Mouse (Mus musculus) heart, embryonic 12.5 days (tissue): Measurements from ENCODE around the gene Cenpe. TPM values are rescaled to one million over a fixed set of nuclear protein-coding genes. Genes with fewer than 3 reads are reported as not detected.
A peak's percentile ranks its signal among the peaks of the same experiment; 100 is the strongest.

ENCODE experiments used
- ATAC-seq: fragments of 200-750 bp; cut with Nextera tagmentation; 2 replicates; pipeline ENCODE4 v1.8.0; 2017; ENCODE audit warnings: moderate TSS enrichment, moderate library complexity; ENCODE audit not compliant: insufficient number of reproducible peaks, low FRiP score
- H3K27ac ChIP-seq: fragments of 300-500 bp; sonication (generic); 2 replicates; pipeline ENCODE4 v1.5.1; 2016; ENCODE audit warnings: mild to moderate bottlenecking, moderate library complexity; ENCODE audit not compliant: poor library complexity, severe bottlenecking
- H3K27me3 ChIP-seq: fragments of 300-500 bp; sonication (generic); replicated peaks from 2 replicates; pipeline ENCODE4 v1.6.1; 2016; ENCODE audit warnings: mild to moderate bottlenecking, moderate library complexity
- H3K36me3 ChIP-seq: fragments of 300-500 bp; sonication (generic); 2 replicates; pipeline ENCODE4 v1.6.1; 2016; ENCODE audit warnings: mild to moderate bottlenecking, moderate library complexity
- H3K4me1 ChIP-seq: fragments of 300-500 bp; sonication (generic); replicated peaks from 2 replicates; pipeline ENCODE4 v1.6.1; 2016; ENCODE audit warnings: mild to moderate bottlenecking
- H3K4me2 ChIP-seq: fragments of 300-500 bp; sonication (generic); 2 replicates; pipeline ENCODE4 v1.6.1; 2016; ENCODE audit warnings: mild to moderate bottlenecking, moderate library complexity
- H3K4me3 ChIP-seq: fragments of 300-500 bp; sonication (generic); 2 replicates; pipeline ENCODE4 v1.5.1; 2016; ENCODE audit warnings: mild to moderate bottlenecking
- H3K9ac ChIP-seq: fragments of 300-500 bp; sonication (generic); 2 replicates; pipeline ENCODE4 v1.6.1; 2016; ENCODE audit warnings: mild to moderate bottlenecking, moderate library complexity
- H3K9me3 ChIP-seq: fragments of 300-500 bp; sonication (generic); replicated peaks from 2 replicates; pipeline ENCODE4 v1.6.1; 2016; ENCODE audit warnings: mild to moderate bottlenecking, moderate library complexity
- WGBS: fragments of 180-500 bp; shearing (Covaris S2); methylation state at CpG from one replicate; pipeline ENCODE4 v1.1.7; 2016; 5-methylcytosine and 5-hydroxymethylcytosine counted together
- polyA plus RNA-seq: library from polyadenylated mRNA; unstranded; fragments of >200 nt; fragmentation: Nextera tagmentation; extraction: Ambion mirVana; gene quantifications from 2 replicates; pipeline ENCODE4 v1.2.1, GENCODE M21; 2016

Cenpe gene
- polyA plus RNA-seq, 1 experiment from 2014 or later, result 21.9 TPM

DNA sequence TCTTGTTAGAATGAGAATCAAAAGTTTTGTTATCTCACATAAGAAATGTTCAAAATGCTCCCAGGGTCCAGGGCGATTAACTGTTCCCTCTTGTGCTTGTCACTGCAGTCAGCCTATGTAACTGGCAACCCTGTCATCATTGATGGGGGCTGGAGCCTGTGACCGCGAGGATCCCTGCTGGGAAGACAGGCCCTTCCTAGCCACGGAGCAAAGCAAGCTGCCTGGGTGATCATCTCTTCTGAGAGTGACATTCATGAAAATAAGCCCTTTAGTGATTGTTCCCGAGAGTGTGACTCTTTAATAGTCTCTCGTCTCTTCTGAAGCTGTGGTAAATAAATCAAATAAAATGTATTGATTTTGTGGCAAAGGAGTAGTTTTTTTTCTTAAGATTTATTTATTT is 91.7 kb downstream of the Cenpe start:
- peaks cover 9% of the 10 kb centered on the region; the same call in 1 of the 2 replicates for H3K4me1 ChIP-seq
- H3K27me3 ChIP-seq, result peaks cover 4% of the 10 kb centered on the region; the same call in 1 of the 2 replicates
- no peak overlapping the region for H3K4me2 ChIP-seq
- no peak overlapping the region for H3K9ac ChIP-seq
- WGBS, result 38% methylated on average over 6 of the region's 6 CpGs
- no peaks in the 10 kb centered on the region for H3K36me3 ChIP-seq
- H3K9me3 ChIP-seq, result no peaks in the 10 kb centered on the region
- H3K4me3 ChIP-seq, result no peak overlapping the region
- H3K27ac ChIP-seq, result no peak overlapping the region
- no peak for ATAC-seq

DNA sequence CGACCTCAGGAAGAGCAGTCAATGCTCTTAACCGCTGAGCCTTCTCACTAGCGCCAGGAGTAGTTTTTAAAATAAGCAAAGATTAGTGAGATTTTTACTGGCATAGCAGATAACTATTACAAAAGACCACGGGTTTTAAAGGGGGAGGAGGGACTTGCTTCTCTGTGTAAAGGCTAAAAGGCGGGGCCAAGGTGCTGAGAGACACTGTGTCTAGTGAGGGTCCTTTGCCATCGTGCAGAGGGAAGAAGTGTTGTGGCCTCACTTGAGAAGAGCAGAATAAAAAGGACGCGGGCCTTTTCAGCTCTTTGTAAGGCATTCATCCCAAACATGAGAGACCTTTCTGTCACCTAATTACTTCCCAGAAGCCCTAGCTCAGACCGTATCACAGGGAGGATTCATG is 92.2 kb downstream of the Cenpe start:
- Histone ChIP-seq H3K36me3 (no peaks in the 10 kb centered on the region), H3K4me2 (no peak overlapping the region), H3K27me3 (peaks cover 4% of the 10 kb centered on the region; the same call in 1 of the 2 replicates), H3K9ac (no peak overlapping the region), H3K4me3 (no peak overlapping the region), H3K27ac (no peak overlapping the region), H3K4me1 (peaks cover 9% of the 10 kb centered on the region; the same call in 1 of the 2 replicates), H3K9me3 (no peaks in the 10 kb centered on the region)
- WGBS, result 40% methylated on average over 9 of the region's 9 CpGs
- ATAC-seq, result no peak

- no peaks in the 10 kb centered on the region for H3K9me3 ChIP-seq
- peaks cover 4% of the 10 kb centered on the region; the same call in 1 of the 2 replicates for H3K27me3 ChIP-seq
- H3K27ac ChIP-seq, result no peak within 1 kb of the TSS
- WGBS, result 10% methylated on average over 24 of the region's 28 CpGs
- H3K9ac ChIP-seq, result peak within 1 kb of the TSS; percentile 64
- no peaks in the 10 kb centered on the region for H3K36me3 ChIP-seq
- H3K4me3 ChIP-seq, result peak within 1 kb of the TSS; percentile 45
- peaks cover 9% of the 10 kb centered on the region; the same call in 1 of the 2 replicates for H3K4me1 ChIP-seq
- peak within 1 kb of the TSS; percentile 87 for H3K4me2 ChIP-seq
- ATAC-seq, result peak; percentile 75; the same call in 1 of the 2 replicates
Measured at GRCm38 (mm10) chr3:135307411-135308259, 95.3 kb downstream of the Cenpe start, which contains the start of gene Slc9b2. Gene Slc9b2, plus strand, starts transcription at chr3:135307700.

- Histone ChIP-seq H3K4me2 (no peak overlapping the region), H3K4me3 (no peak overlapping the region), H3K27me3 (0 out of 2 replicates have a peak, but pooled peaks cover 4% of the 10 kb centered on the region), H3K27ac (no peak overlapping the region), H3K4me1 (peaks cover 2% of the 10 kb centered on the region; the same call in 1 of the 2 replicates), H3K9me3 (peaks cover 4% of the 10 kb centered on the region; the same call in 1 of the 2 replicates), H3K36me3 (no peaks in the 10 kb centered on the region), H3K9ac (no peak overlapping the region)
- ATAC-seq, result no peak
- 35% methylated on average over 2 of the region's 2 CpGs for WGBS
Measured at GRCm38 (mm10) chr3:135312916-135313491, 100.7 kb downstream of the Cenpe start.

GRCm38 (mm10) chr3:135313727-135314126 is 101.4 kb downstream of the Cenpe start:
- Histone ChIP-seq H3K36me3 (no peaks in the 10 kb centered on the region), H3K27ac (no peak overlapping the region), H3K27me3 (no peaks in the 10 kb centered on the region), H3K4me2 (no peak overlapping the region), H3K4me1 (no peaks in the 10 kb centered on the region), H3K9ac (no peak overlapping the region), H3K4me3 (no peak overlapping the region), H3K9me3 (peaks cover 4% of the 10 kb centered on the region; the same call in 1 of the 2 replicates)
- 76% methylated on average over 2 of the region's 2 CpGs for WGBS
- no peak for ATAC-seq

DNA sequence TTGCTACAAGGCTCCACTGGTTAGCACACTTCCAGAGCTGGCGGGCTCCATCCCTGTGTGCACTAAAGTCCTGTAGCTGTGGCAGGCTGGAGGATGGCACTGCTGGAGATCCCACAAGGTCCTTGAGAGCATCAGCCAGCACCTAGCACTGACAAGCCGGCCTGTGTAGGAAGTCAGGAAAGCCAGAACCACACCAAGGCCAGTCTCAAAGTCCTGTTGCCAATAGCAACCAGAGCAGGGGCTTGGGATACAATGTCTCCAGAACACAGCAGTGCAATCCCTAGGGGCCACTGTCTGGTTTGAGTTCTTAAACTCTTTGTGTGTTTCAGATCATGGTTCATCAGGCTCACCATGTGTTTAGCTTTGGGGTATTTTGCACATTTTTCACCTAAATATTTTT is 102.5 kb downstream of the Cenpe start:
- H3K4me3 ChIP-seq, result no peak overlapping the region
- H3K9ac ChIP-seq, result no peak overlapping the region
- H3K27me3 ChIP-seq, result no peaks in the 10 kb centered on the region
- peaks cover 4% of the 10 kb centered on the region; the same call in 1 of the 2 replicates for H3K9me3 ChIP-seq
- no peak overlapping the region for H3K4me2 ChIP-seq
- H3K36me3 ChIP-seq, result no peaks in the 10 kb centered on the region
- no peak for ATAC-seq
- no peaks in the 10 kb centered on the region for H3K4me1 ChIP-seq
- no peak overlapping the region for H3K27ac ChIP-seq
- WGBS, result 52% methylated on average over 2 of the region's 2 CpGs

DNA sequence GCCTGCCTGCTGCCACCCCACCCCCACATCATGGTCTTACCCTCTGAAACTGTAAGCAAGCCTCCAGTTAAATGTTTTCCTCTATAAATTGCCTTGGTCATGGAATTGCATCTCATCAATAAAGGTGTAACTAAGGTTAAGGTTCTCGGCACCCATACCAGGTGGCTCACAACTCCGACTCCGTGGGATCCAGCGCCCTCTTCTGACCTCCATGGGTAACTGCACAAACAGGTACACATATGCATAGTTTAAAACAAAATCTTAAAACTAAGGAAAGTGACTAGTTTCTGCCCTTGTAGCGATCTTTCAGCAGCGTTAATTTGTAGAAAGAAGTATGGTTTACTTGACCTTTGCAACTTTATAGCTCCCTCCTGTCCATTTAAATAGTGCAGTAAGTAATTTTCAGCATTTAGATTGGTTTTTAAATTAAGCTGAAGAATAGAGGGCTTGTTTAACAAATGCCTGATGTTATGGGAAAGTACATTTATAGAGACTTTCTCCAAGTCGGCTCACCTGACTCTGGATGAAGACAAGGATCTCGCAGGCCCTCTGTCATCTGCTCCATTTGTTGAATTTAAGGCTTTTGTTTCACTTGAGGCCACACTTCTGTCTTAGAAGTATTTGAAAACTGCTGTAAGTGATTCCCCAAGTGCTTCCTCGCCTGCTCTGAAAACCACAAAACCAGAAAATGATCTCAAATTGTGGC is 103.5 kb downstream of the Cenpe start:
- no peak overlapping the region for H3K27ac ChIP-seq
- no peak overlapping the region for H3K4me2 ChIP-seq
- no peaks in the 10 kb centered on the region for H3K27me3 ChIP-seq
- 80% methylated on average over 9 of the region's 9 CpGs for WGBS
- no peaks in the 10 kb centered on the region for H3K4me1 ChIP-seq
- no peak overlapping the region for H3K9ac ChIP-seq
- ATAC-seq, result no peak
- H3K4me3 ChIP-seq, result no peak overlapping the region
- H3K36me3 ChIP-seq, result no peaks in the 10 kb centered on the region
- H3K9me3 ChIP-seq, result peaks cover 4% of the 10 kb centered on the region; the same call in 1 of the 2 replicates

DNA sequence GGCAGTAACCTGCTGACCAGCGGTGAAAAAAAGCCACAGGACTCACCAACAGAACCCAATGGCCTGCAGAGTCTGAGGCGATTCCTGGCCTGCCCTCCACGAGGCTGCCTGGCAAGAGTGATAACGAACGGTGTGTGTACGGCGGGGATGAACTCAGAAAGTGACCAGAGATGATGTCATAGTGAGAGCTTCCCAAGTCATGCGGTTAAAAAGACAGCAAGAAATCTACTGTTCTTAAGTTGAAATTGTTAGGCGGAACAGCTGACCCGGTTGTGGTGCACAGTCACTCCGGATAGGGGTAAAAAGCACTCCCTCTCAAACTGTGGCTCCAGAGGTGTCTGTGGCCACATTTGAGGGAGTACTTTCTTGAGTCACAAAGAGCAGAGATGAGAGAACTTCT is 106.0 kb downstream of the Cenpe start:
- ATAC-seq, result no peak
- H3K36me3 ChIP-seq, result no peaks in the 10 kb centered on the region
- no peak overlapping the region for H3K9ac ChIP-seq
- H3K4me3 ChIP-seq, result no peak overlapping the region
- H3K27ac ChIP-seq, result no peak overlapping the region
- H3K9me3 ChIP-seq, result peaks cover 4% of the 10 kb centered on the region; the same call in 1 of the 2 replicates
- 62% methylated on average over 11 of the region's 11 CpGs for WGBS
- H3K27me3 ChIP-seq, result no peaks in the 10 kb centered on the region
- no peaks in the 10 kb centered on the region for H3K4me1 ChIP-seq
- no peak overlapping the region for H3K4me2 ChIP-seq

Other genes starting within 250 kb of the Cenpe start
- 2.4 and 3.0 TPM in 2 replicates for gene Bdh2, start 68.7 kb downstream of the Cenpe start, polyA plus RNA-seq
- 0.77 and 0.86 TPM in 2 replicates for gene Slc9b2, start 95.2 kb downstream of the Cenpe start, polyA plus RNA-seq
- gene Slc9b1, start 135.5 kb downstream of the Cenpe start, polyA plus RNA-seq, result 0.15 TPM in 1 of 2 replicates, not detected in the other
- gene Cisd2, start 211.4 kb downstream of the Cenpe start, polyA plus RNA-seq, result 58.9 and 60.0 TPM in 2 replicates
- 447 and 459 TPM in 2 replicates for gene Ube2d3, start 225.6 kb downstream of the Cenpe start, polyA plus RNA-seq